Mouse (Mus musculus): Measurements from ENCODE around the gene Fto. TPM values are rescaled to one million over a fixed set of nuclear protein-coding genes. Genes with fewer than 3 reads are reported as not detected.

Fto gene
- polyA plus RNA-seq, 1 experiment from 2014 or later = 111 TPM

DNA sequence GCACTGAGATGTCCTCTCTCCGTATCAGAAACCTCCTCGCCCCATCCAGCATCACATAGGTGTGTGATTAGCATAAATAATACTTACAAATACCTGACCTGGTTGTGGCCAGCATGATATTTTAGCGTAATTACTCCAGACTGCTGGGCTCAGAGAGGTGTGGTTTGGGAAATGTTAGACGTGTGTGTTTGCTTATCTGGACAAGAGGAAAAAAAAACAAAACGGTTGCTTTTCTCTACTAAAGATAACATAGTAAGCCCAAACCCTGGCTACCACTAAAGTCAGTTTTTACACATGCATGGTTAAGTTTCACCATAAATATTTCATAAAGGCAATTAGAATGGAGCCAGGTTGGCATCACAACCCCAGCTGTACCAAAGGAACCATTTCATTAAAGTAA is 221.4 kb downstream of the Fto start:
- 84% methylated on average over 5 of the region's 5 CpGs for WGBS
- H3K27ac ChIP-seq (ENCODE audit: low read depth, low read length) = no peak overlapping the region
- DNase-seq (ENCODE audit: low spot score) (no peak), ATAC-seq (replicated peaks; ENCODE audit: low FRiP score) (no peak)
- no peak overlapping the region for H3K4me2 ChIP-seq (ENCODE audit: low read depth, low read length, severe bottlenecking)
- H3K4me1 ChIP-seq (replicated peaks; ENCODE audit: control insufficient read depth, insufficient read depth, low read length) = peaks cover 7% of the 10 kb centered on the region
- H3K4me3 ChIP-seq (ENCODE audit: low read depth, low read length) = no peak overlapping the region
- no peaks in the 10 kb centered on the region for H3K36me3 ChIP-seq (ENCODE audit: control insufficient read depth, insufficient read depth, low read length)
- H3K9me3 ChIP-seq (ENCODE audit: control insufficient read depth, low read length) = no peaks in the 10 kb centered on the region
- peaks cover 18% of the 10 kb centered on the region; the same call in 1 of the 2 replicates for H3K27me3 ChIP-seq (ENCODE audit: control insufficient read depth, insufficient read depth, low read length)
- H3K9ac ChIP-seq (ENCODE audit: low read length) = no peak overlapping the region

DNA sequence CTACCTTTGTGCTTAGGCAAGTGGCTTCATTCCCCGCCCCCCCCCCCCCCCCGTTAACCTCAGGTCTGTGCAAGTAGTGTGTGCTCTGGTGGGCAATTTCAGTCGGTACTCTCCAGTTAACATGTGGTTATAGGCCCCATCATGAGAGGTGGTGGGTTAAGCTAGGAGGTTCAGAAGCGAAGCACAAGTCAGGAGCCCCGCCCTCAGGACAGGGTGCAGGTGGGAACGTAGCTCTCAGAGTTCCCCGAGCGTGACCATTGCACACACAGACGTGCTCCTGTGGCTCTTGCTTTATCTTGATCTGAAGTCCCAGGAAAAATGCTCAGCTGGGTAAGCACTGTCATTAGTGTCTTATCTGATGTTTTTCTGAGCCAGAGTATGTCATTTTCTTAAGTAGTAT is 224.8 kb downstream of the Fto start:
- 73% methylated on average over 9 of the region's 9 CpGs for WGBS
- no peak for DNase-seq (ENCODE audit: low spot score)
- Histone ChIP-seq H3K4me3 (ENCODE audit: low read depth, low read length) (no peak overlapping the region), H3K4me1 (replicated peaks; ENCODE audit: control insufficient read depth, insufficient read depth, low read length) (peaks cover 6% of the 10 kb centered on the region), H3K9me3 (ENCODE audit: control insufficient read depth, low read length) (no peaks in the 10 kb centered on the region), H3K36me3 (ENCODE audit: control insufficient read depth, insufficient read depth, low read length) (no peaks in the 10 kb centered on the region; the same call in 1 of the 2 replicates), H3K4me2 (ENCODE audit: low read depth, low read length, severe bottlenecking) (no peak overlapping the region), H3K27ac (ENCODE audit: low read depth, low read length) (no peak overlapping the region), H3K27me3 (ENCODE audit: control insufficient read depth, insufficient read depth, low read length) (peaks cover 4% of the 10 kb centered on the region; the same call in 1 of the 2 replicates), H3K9ac (ENCODE audit: low read length) (no peak overlapping the region)
- ATAC-seq (replicated peaks; ENCODE audit: low FRiP score) = no peak

DNA sequence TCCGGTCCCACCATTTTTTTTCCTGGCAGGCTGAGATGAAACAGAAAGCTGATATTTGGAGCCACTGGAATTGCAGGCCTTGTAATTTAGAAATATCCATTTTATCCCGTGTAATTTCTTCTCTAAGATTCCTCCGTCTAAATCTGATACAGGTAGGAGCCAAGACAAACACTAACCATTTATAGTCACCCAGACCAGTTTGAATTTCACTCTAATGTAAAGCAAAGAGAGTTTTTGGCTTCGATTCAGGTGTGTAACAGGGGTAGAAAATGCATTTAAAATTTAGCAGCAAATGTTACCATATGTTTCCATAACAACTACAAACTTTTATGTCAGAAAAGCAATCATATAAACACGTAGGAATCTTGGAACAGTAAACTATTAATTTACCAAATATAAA is 225.6 kb downstream of the Fto start:
- Histone ChIP-seq H3K4me2 (ENCODE audit: low read depth, low read length, severe bottlenecking) (no peak overlapping the region), H3K9ac (ENCODE audit: low read length) (no peak overlapping the region), H3K27ac (ENCODE audit: low read depth, low read length) (no peak overlapping the region), H3K4me1 (replicated peaks; ENCODE audit: control insufficient read depth, insufficient read depth, low read length) (peaks cover 6% of the 10 kb centered on the region), H3K36me3 (ENCODE audit: control insufficient read depth, insufficient read depth, low read length) (no peaks in the 10 kb centered on the region; the same call in 1 of the 2 replicates), H3K9me3 (ENCODE audit: control insufficient read depth, low read length) (no peaks in the 10 kb centered on the region), H3K4me3 (ENCODE audit: low read depth, low read length) (no peak overlapping the region), H3K27me3 (ENCODE audit: control insufficient read depth, insufficient read depth, low read length) (peaks cover 4% of the 10 kb centered on the region; the same call in 1 of the 2 replicates)
- no peak for ATAC-seq (replicated peaks; ENCODE audit: low FRiP score)
- 83% methylated on average over 5 of the region's 5 CpGs for WGBS
- DNase-seq (ENCODE audit: low spot score) = no peak

DNA sequence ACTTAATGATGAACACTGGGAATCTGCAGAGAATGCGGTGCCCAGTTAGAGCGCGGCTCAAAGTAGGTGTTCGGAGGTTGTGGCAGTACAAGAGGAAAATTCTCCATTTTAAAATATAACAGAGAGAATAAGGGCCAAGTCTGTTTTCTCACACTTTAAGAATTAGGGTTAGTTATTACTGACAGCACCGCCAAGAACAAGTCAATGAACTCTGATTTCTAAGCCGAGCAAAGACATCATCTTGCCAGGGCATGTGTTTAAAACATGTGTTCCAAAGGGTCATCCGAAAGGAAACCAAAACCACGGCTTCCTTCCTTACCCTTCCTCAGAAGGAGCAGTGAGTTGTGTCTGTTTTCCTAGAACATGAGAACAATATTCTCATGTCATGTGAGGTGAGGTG is 226.3 kb downstream of the Fto start:
- Histone ChIP-seq H3K27me3 (ENCODE audit: control insufficient read depth, insufficient read depth, low read length) (peaks cover 4% of the 10 kb centered on the region; the same call in 1 of the 2 replicates), H3K4me2 (ENCODE audit: low read depth, low read length, severe bottlenecking) (no peak overlapping the region), H3K9ac (ENCODE audit: low read length) (no peak overlapping the region), H3K36me3 (ENCODE audit: control insufficient read depth, insufficient read depth, low read length) (no peaks in the 10 kb centered on the region; the same call in 1 of the 2 replicates), H3K4me1 (replicated peaks; ENCODE audit: control insufficient read depth, insufficient read depth, low read length) (peaks cover 6% of the 10 kb centered on the region), H3K9me3 (ENCODE audit: control insufficient read depth, low read length) (no peaks in the 10 kb centered on the region), H3K4me3 (ENCODE audit: low read depth, low read length) (no peak overlapping the region), H3K27ac (ENCODE audit: low read depth, low read length) (no peak overlapping the region)
- WGBS = 91% methylated on average over 8 of the region's 8 CpGs
- no peak for DNase-seq (ENCODE audit: low spot score)
- no peak for ATAC-seq (replicated peaks; ENCODE audit: low FRiP score)

DNA sequence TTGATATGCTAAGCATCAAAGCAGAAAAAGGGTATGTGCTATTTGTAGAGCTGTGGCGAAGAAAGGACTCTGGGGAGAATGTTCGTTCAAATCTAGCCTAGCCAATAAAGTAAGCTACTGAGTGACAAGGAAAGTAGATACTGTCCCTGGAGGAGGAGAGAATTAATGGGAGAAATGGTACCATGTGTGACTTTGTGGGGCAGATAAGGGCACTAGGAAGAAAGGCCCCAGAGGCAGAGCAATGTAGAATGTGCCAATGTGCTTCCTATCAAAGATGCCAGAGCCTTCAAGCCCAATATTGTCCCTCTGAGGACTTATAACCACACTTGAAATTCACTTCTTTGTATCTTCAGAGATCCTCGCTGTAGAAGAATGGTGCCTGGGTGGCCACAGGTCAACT is 227.9 kb downstream of the Fto start:
- Histone ChIP-seq H3K36me3 (ENCODE audit: control insufficient read depth, insufficient read depth, low read length) (no peaks in the 10 kb centered on the region; the same call in 1 of the 2 replicates), H3K4me1 (replicated peaks; ENCODE audit: control insufficient read depth, insufficient read depth, low read length) (peaks cover 6% of the 10 kb centered on the region), H3K27ac (ENCODE audit: low read depth, low read length) (no peak overlapping the region), H3K9me3 (ENCODE audit: control insufficient read depth, low read length) (no peaks in the 10 kb centered on the region), H3K4me3 (ENCODE audit: low read depth, low read length) (no peak overlapping the region), H3K4me2 (ENCODE audit: low read depth, low read length, severe bottlenecking) (no peak overlapping the region), H3K27me3 (ENCODE audit: control insufficient read depth, insufficient read depth, low read length) (0 out of 2 replicates have a peak, but pooled peaks cover under 1% of the 10 kb centered on the region), H3K9ac (ENCODE audit: low read length) (no peak overlapping the region)
- no peak for DNase-seq (ENCODE audit: low spot score)
- WGBS = 88% methylated on average over 3 of the region's 3 CpGs
- no peak for ATAC-seq (replicated peaks; ENCODE audit: low FRiP score)

DNA sequence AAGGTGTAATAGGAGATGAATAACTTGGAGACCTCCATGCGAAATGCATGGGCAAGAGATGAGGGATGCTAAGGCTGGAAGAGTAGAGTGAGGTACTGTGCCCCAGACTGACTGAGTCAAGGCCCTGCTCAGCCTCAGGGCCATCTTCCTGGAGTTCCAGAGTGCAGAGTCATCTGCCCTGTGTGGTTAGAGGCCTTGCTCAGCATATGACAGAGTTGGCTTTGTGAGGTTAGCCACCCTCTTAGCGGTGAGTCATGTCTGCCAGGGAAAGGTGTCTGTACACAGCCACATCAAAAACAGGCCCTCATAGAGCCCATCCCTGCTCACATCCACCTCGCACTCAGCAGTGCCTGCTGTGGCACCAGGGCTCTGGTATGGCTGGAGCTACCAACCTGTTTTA is 232.2 kb downstream of the Fto start:
- Histone ChIP-seq H3K4me3 (ENCODE audit: low read depth, low read length) (no peak overlapping the region), H3K27me3 (ENCODE audit: control insufficient read depth, insufficient read depth, low read length) (no peaks in the 10 kb centered on the region), H3K4me1 (replicated peaks; ENCODE audit: control insufficient read depth, insufficient read depth, low read length) (no peaks in the 10 kb centered on the region), H3K27ac (ENCODE audit: low read depth, low read length) (no peak overlapping the region), H3K4me2 (ENCODE audit: low read depth, low read length, severe bottlenecking) (no peak overlapping the region), H3K36me3 (ENCODE audit: control insufficient read depth, insufficient read depth, low read length) (no peaks in the 10 kb centered on the region; the same call in 1 of the 2 replicates), H3K9ac (ENCODE audit: low read length) (no peak overlapping the region), H3K9me3 (ENCODE audit: control insufficient read depth, low read length) (no peaks in the 10 kb centered on the region)
- DNase-seq (ENCODE audit: low spot score) = no peak
- WGBS = 91% methylated on average over 3 of the region's 3 CpGs
- no peak for ATAC-seq (replicated peaks; ENCODE audit: low FRiP score)

DNA sequence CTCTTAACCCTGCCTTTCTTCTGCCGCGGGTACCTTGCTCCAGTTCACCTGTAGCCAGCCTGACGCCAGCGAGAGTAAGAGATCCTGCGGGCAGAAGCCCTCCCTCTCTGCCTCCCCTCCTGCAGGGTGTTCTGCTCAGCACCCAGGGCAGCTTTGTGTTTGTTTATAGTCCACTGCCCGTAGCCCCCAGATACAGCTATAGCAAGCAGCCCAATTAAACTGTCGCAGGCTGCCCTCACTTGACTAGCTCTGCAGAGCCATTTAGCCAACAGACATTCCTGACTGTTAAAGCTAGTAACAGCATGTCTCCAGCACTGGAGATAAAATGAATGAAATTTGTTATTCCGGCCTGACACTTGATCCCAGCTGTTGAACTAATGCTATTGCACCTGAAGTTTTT is 233.3 kb downstream of the Fto start:
- ATAC-seq (replicated peaks; ENCODE audit: low FRiP score) = no peak
- WGBS = 40% methylated on average over 8 of the region's 8 CpGs

DNA sequence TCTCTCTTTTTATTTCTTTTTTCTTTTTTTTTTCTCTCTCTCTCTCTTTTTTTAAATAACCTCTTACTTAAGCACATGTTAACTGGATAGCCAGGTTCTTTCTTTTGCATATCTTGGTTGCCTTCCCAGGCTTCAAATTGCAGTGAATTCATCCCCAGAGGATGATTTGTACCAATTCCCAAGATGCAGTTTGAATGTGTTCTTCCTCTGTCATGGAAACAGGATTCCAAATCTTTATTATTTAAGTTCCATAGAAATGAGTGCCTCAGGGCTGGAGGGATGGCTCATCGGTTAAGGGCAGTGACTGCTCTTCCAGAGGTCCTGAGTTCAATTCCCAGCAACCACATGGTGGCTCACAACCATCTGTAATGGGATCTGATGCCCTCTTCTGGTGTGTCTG is 236.8 kb downstream of the Fto start:
- no peak overlapping the region for H3K4me2 ChIP-seq (ENCODE audit: low read depth, low read length, severe bottlenecking)

More for the DNA sequence above, 233.3 kb downstream of the Fto start:
- Histone ChIP-seq H3K27ac (ENCODE audit: low read depth, low read length) (no peak overlapping the region), H3K36me3 (ENCODE audit: control insufficient read depth, insufficient read depth, low read length) (no peaks in the 10 kb centered on the region; the same call in 1 of the 2 replicates), H3K9me3 (ENCODE audit: control insufficient read depth, low read length) (no peaks in the 10 kb centered on the region), H3K4me3 (ENCODE audit: low read depth, low read length) (no peak overlapping the region), H3K4me1 (replicated peaks; ENCODE audit: control insufficient read depth, insufficient read depth, low read length) (no peaks in the 10 kb centered on the region), H3K27me3 (ENCODE audit: control insufficient read depth, insufficient read depth, low read length) (no peaks in the 10 kb centered on the region), H3K4me2 (ENCODE audit: low read depth, low read length, severe bottlenecking) (no peak overlapping the region), H3K9ac (ENCODE audit: low read length) (no peak overlapping the region)
- DNase-seq (ENCODE audit: low spot score) = no peak

DNA sequence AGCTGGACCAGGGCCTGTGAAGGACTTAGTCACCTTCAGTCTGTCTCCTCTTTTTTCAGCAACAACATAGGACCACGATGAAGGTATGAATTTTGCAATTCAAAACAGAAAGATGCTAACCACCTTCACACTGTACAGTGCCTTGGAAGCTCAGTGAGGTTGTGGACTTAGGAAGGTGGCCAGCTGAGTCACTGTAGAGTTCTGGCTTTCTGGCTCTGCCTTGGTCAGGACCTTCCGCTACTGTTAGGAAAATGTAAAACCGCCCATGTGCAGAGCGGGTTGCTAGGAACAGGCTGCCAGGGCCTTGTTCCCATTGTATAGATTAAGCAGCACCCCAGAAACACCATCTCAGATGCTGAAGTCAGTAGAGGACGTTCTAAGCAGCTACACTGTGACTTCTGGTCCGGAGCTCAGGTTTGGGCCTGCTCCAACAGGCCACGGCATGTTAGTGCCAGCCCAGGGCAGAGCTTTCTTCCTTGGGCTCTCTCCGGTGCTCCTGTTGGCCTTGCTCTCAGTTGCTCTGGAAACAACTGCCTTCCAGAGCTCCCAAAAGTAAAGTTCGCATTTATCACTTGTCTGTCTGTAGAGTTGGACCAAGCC is 237.9 kb downstream of the Fto start:
- Histone ChIP-seq H3K9me3 (ENCODE audit: control insufficient read depth, low read length) (no peaks in the 10 kb centered on the region), H3K4me2 (ENCODE audit: low read depth, low read length, severe bottlenecking) (no peak overlapping the region), H3K4me3 (ENCODE audit: low read depth, low read length) (no peak overlapping the region), H3K36me3 (ENCODE audit: control insufficient read depth, insufficient read depth, low read length) (no peaks in the 10 kb centered on the region), H3K27me3 (ENCODE audit: control insufficient read depth, insufficient read depth, low read length) (no peaks in the 10 kb centered on the region), H3K9ac (ENCODE audit: low read length) (no peak overlapping the region), H3K4me1 (replicated peaks; ENCODE audit: control insufficient read depth, insufficient read depth, low read length) (peaks cover 7% of the 10 kb centered on the region), H3K27ac (ENCODE audit: low read depth, low read length) (no peak overlapping the region)
- no peak for ATAC-seq (replicated peaks; ENCODE audit: low FRiP score)
- DNase-seq (ENCODE audit: low spot score) = no peak
- 85% methylated on average over 9 of the region's 9 CpGs for WGBS

More for the DNA sequence above, 236.8 kb downstream of the Fto start:
- Histone ChIP-seq H3K36me3 (ENCODE audit: control insufficient read depth, insufficient read depth, low read length) (no peaks in the 10 kb centered on the region), H3K27ac (ENCODE audit: low read depth, low read length) (no peak overlapping the region), H3K27me3 (ENCODE audit: control insufficient read depth, insufficient read depth, low read length) (no peaks in the 10 kb centered on the region), H3K9me3 (ENCODE audit: control insufficient read depth, low read length) (no peaks in the 10 kb centered on the region), H3K4me1 (replicated peaks; ENCODE audit: control insufficient read depth, insufficient read depth, low read length) (peaks cover 7% of the 10 kb centered on the region), H3K4me3 (ENCODE audit: low read depth, low read length) (no peak overlapping the region), H3K9ac (ENCODE audit: low read length) (no peak overlapping the region)
- DNase-seq (ENCODE audit: low spot score) = no peak
- no peak for ATAC-seq (replicated peaks; ENCODE audit: low FRiP score)
- WGBS = 97% methylated on average over 1 of the region's 1 CpGs

All from forebrain, embryonic 11.5 days (tissue).